Mouse (Mus musculus): ENCODE data around the gene Hsbp1.

- TF ChIP-seq CTCF (IDR thresholded peaks at IDR 0.05; ENCODE audit: low read depth, low read length), result no peak
- TF ChIP-seq POLR2A (IDR thresholded peaks at IDR 0.05; ENCODE audit: extremely low read depth, insufficient read depth, low read length), result no peak
Observed at GRCm38 (mm10) chr8:119351647-119352046, 7.4 kb downstream of the Hsbp1 start.
